Mouse (Mus musculus) forebrain, embryonic 14.5 days (tissue): ENCODE measurements at regions not wholly inside any gene's neighbourhood (a gene's known extent, or its start where the extent isn't known, plus 50 kb on each side); places are given as distances from the start of the nearest gene placed in this dataset.

Experiments
- ATAC-seq: fragments of 200-750 bp; cut with Nextera tagmentation; 2 replicates; pipeline ENCODE4 v1.8.0; 2017; ENCODE audit warnings: mild to moderate bottlenecking, moderate library complexity
- DNase-seq: peaks from one replicate; pipeline ENCODE4 v3.0.0-alpha.2; 2015; ENCODE audit warnings: low spot score
- H3K27ac ChIP-seq: fragments of 300-500 bp; sonication (generic); 2 replicates; pipeline ENCODE4 v1.5.1; 2014; ENCODE audit warnings: low read depth, mild to moderate bottlenecking, control low read depth, low read length, moderate library complexity
- H3K27me3 ChIP-seq: fragments of 300-500 bp; sonication (generic); replicated peaks from 2 replicates; pipeline ENCODE4 v1.6.1; 2014; ENCODE audit warnings: low read length, control low read depth, mixed read lengths; ENCODE audit not compliant: control insufficient read depth, insufficient read depth
- H3K36me3 ChIP-seq: fragments of 300-500 bp; sonication (generic); 2 replicates; pipeline ENCODE4 v1.6.1; 2014; ENCODE audit warnings: low read length, control low read depth; ENCODE audit not compliant: control insufficient read depth, insufficient read depth
- H3K4me1 ChIP-seq: fragments of 300-500 bp; sonication (generic); 2 replicates; pipeline ENCODE4 v1.6.1; 2014; ENCODE audit warnings: antibody characterized with exemption, low read length, control low read depth; ENCODE audit not compliant: control insufficient read depth, insufficient read depth
- H3K4me2 ChIP-seq: fragments of 300-500 bp; sonication (generic); 2 replicates; pipeline ENCODE4 v1.6.1; 2014; ENCODE audit warnings: mild to moderate bottlenecking, control low read depth, low read length
- H3K4me3 ChIP-seq: fragments of 300-500 bp; sonication (generic); 2 replicates; pipeline ENCODE4 v1.5.1; 2014; ENCODE audit warnings: low read depth, low read length, control low read depth
- H3K9ac ChIP-seq: fragments of 300-500 bp; sonication (generic); 2 replicates; pipeline ENCODE4 v1.6.1; 2014; ENCODE audit warnings: mild to moderate bottlenecking, low read length, control low read depth, moderate library complexity
- H3K9me3 ChIP-seq: fragments of 300-500 bp; sonication (generic); replicated peaks from 2 replicates; pipeline ENCODE4 v1.6.1; 2016; ENCODE audit warnings: low read length, control low read depth, mixed read lengths; ENCODE audit not compliant: control insufficient read depth
- WGBS: fragments of 180-500 bp; shearing (Covaris S2); extraction: QIAGEN DNeasy Blood & Tissue Kit; methylation state at CpG from one replicate; pipeline ENCODE4 v1.1.7; 2014; 5-methylcytosine and 5-hydroxymethylcytosine counted together

GRCm38 (mm10) chr3:77800776-77801175 is 1485.5 kb downstream of the Rapgef2 start:
- no peak for ATAC-seq
- no peak overlapping the region for H3K27ac ChIP-seq
- H3K9ac ChIP-seq, result no peak overlapping the region
- no peaks in the 10 kb centered on the region for H3K36me3 ChIP-seq
- no peaks in the 10 kb centered on the region for H3K9me3 ChIP-seq
- no peaks in the 10 kb centered on the region for H3K4me1 ChIP-seq
- H3K27me3 ChIP-seq, result no peaks in the 10 kb centered on the region
- DNase-seq, result no peak
- H3K4me3 ChIP-seq, result no peak overlapping the region
- H3K4me2 ChIP-seq, result no peak overlapping the region
- WGBS, result 70% methylated on average over 2 of the region's 2 CpGs

DNA sequence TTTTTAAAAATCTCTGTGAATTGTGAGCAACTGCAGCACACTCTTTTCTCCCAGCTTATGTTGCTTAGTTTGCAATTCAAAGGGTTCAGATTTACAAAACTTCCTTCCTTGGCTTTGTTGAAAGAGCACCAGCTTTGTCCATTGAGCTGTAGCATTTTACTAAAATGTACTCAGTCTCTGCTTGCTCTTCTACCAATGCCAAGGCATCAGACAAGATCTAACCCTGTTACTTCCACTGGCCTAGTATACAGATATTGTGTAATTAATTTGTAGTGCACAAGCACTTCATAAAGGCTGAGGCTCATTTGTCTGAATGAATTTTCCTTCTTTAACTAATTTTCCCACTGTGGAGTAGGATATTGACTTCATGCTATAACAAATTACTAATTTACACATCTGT is 1504.5 kb downstream of the Rapgef2 start:
- DNase-seq (no peak), ATAC-seq (no peak)
- no peaks in the 10 kb centered on the region for H3K9me3 ChIP-seq
- H3K36me3 ChIP-seq, result no peaks in the 10 kb centered on the region
- no peak overlapping the region for H3K27ac ChIP-seq
- no peak overlapping the region for H3K4me2 ChIP-seq
- H3K27me3 ChIP-seq, result no peaks in the 10 kb centered on the region
- H3K4me1 ChIP-seq, result no peaks in the 10 kb centered on the region
- H3K4me3 ChIP-seq, result no peak overlapping the region
- H3K9ac ChIP-seq, result no peak overlapping the region

GRCm38 (mm10) chr3:77781332-77781731 is 1505.0 kb downstream of the Rapgef2 start:
- ATAC-seq, result no peak
- DNase-seq, result peak; percentile 22
- no peak overlapping the region for H3K27ac ChIP-seq

DNA sequence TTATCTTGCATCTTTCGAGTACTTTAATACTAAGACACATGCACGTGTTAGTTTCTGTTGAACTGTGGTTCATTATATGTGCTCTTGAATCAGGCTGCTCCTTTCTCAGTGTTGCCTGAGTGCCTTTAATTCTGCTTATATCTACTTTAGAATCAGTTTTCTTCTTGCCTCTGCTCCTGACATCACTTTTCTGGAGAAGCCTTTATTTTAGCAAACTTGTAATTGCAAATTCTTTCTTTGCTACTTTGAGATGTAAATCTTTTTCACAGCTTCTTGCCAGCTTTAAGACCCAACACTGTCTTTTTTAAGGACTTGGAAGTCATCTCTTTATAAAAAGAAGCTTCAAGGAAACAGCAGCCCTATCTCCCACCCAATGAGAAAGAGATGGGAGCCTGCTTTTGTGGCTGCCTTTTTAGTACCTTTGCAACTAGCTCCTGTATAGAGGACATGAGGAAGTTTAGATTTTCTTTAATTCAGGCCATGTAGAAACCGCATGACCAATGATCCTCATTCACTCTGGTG is 1527.4 kb downstream of the Rapgef2 start:
- no peak overlapping the region for H3K4me2 ChIP-seq
- 71% methylated on average over 3 of the region's 3 CpGs for WGBS
- no peaks in the 10 kb centered on the region for H3K36me3 ChIP-seq
- no peaks in the 10 kb centered on the region for H3K27me3 ChIP-seq
- ATAC-seq (no peak), DNase-seq (no peak)
- H3K9me3 ChIP-seq, result no peaks in the 10 kb centered on the region
- no peak overlapping the region for H3K27ac ChIP-seq
- no peak overlapping the region for H3K9ac ChIP-seq
- H3K4me3 ChIP-seq, result no peak overlapping the region
- H3K4me1 ChIP-seq, result no peaks in the 10 kb centered on the region

More at GRCm38 (mm10) chr3:77781332-77781731, 1505.0 kb downstream of the Rapgef2 start:
- H3K9ac ChIP-seq, result no peak overlapping the region
- H3K4me3 ChIP-seq, result no peak overlapping the region
- H3K36me3 ChIP-seq, result no peaks in the 10 kb centered on the region
- H3K4me1 ChIP-seq, result no peaks in the 10 kb centered on the region
- H3K27me3 ChIP-seq, result no peaks in the 10 kb centered on the region
- no peaks in the 10 kb centered on the region for H3K9me3 ChIP-seq
- no peak overlapping the region for H3K4me2 ChIP-seq

- H3K9ac ChIP-seq, result no peak overlapping the region
- no peaks in the 10 kb centered on the region for H3K9me3 ChIP-seq
- 79% methylated on average over 1 of the region's 1 CpGs for WGBS
- H3K27ac ChIP-seq, result no peak overlapping the region
- no peaks in the 10 kb centered on the region for H3K27me3 ChIP-seq
- no peaks in the 10 kb centered on the region for H3K36me3 ChIP-seq
- ATAC-seq, result no peak
- no peak for DNase-seq
- H3K4me3 ChIP-seq, result no peak overlapping the region
- H3K4me2 ChIP-seq, result no peak overlapping the region
- H3K4me1 ChIP-seq, result no peaks in the 10 kb centered on the region
Observed at GRCm38 (mm10) chr3:77758295-77758694, 1528.0 kb downstream of the Rapgef2 start.

DNA sequence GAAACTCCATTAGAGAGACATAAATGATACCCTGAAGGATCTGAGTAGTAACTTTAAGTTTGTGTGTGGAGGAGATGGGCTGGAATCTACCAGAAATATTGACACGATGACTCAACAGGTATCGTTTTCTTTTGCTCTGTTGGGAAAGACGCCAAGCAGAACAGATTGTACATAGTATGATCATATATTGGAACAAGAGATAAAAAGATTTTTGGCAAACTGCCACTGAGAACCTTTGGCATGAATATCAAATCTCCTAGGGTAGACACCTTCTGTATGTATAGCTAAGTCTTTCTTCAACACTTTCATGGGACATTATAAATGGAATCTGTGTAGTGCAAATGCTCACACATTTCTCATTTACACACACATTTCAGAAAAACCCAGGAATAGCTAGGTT is 1544.2 kb downstream of the Rapgef2 start:
- Histone ChIP-seq H3K36me3 (no peaks in the 10 kb centered on the region), H3K4me1 (no peaks in the 10 kb centered on the region), H3K27ac (no peak overlapping the region), H3K4me2 (no peak overlapping the region), H3K9ac (no peak overlapping the region), H3K9me3 (no peaks in the 10 kb centered on the region), H3K4me3 (no peak overlapping the region), H3K27me3 (no peaks in the 10 kb centered on the region)
- ATAC-seq (peak; percentile 55; the same call in 1 of the 2 replicates), DNase-seq (peak; percentile 62)
- WGBS, result 83% methylated on average over 3 of the region's 3 CpGs

DNA sequence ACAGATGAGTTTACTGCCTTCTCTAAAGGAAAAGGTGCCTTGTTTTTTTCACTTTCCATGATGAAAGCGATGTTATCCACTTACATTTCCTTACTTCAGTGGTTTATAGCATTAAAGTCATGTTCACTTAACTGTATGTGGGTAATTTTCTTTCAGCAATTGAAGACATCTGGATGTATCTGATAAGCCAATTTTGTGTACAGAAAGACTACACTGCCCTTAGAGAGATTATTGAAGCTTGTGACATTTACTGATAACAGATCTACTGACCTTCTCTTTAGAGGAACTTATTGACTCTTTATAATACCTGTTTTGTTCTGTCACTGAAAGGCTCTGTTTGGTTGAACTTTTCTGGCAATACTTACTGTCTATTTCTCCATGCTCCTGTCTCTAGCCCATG is 1568.5 kb downstream of the Rapgef2 start:
- DNase-seq (no peak), ATAC-seq (no peak)
- H3K27ac ChIP-seq, result no peak overlapping the region
- no peaks in the 10 kb centered on the region for H3K36me3 ChIP-seq
- no peaks in the 10 kb centered on the region for H3K4me1 ChIP-seq
- H3K4me3 ChIP-seq, result no peak overlapping the region
- H3K27me3 ChIP-seq, result no peaks in the 10 kb centered on the region
- no peak overlapping the region for H3K4me2 ChIP-seq
- WGBS, result 90% methylated on average over 1 of the region's 1 CpGs
- no peak overlapping the region for H3K9ac ChIP-seq
- no peaks in the 10 kb centered on the region for H3K9me3 ChIP-seq

DNA sequence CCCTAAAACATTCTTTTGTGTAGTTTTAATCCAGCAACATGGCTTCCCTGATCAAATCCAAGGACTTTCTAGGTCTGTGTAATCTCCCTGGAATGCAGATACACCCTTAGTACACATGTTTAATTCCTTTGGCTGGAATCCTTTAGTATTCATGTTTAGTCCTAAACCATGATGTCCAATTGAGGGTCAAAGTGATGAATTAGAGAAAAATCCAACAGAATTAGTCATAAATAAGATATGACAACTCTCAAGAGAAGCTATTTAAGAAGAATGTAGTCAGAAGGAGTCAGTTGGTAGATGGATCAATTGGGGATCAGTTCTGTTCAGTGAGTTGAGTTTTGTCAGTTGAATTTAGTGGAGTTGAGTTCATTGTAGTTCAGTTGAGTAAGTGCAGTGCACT is 1590.7 kb downstream of the Rapgef2 start:
- H3K9me3 ChIP-seq, result no peaks in the 10 kb centered on the region
- ATAC-seq, result no peak
- H3K4me2 ChIP-seq, result no peak overlapping the region
- H3K36me3 ChIP-seq, result no peaks in the 10 kb centered on the region
- H3K4me3 ChIP-seq, result no peak overlapping the region
- no peaks in the 10 kb centered on the region for H3K4me1 ChIP-seq
- DNase-seq, result no peak
- no peaks in the 10 kb centered on the region for H3K27me3 ChIP-seq
- no peak overlapping the region for H3K9ac ChIP-seq
- H3K27ac ChIP-seq, result no peak overlapping the region

DNA sequence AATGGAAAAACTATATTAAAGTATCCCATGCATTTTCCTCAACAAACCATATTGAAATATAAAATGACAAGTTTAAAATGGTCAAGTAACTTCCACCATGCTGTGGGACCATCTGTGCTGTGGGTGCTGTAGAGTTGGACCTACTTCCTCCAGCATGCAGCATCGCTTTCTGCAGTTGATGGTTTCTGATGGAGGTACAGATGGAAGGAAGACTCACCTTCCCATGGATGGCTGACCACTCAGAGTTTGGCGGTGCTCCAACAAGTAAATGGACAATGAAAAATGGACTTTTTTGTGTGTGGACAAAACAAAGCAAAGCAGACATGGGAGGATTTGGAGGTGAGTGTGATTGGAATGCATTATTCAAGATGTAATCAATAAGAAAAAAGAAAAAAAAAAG is 1592.3 kb downstream of the Fstl5 start:
- WGBS, result 100% methylated on average over 2 of the region's 2 CpGs
- Histone ChIP-seq H3K4me2 (no peak overlapping the region), H3K27me3 (no peaks in the 10 kb centered on the region), H3K9me3 (no peaks in the 10 kb centered on the region), H3K4me3 (no peak overlapping the region), H3K27ac (no peak overlapping the region), H3K36me3 (no peaks in the 10 kb centered on the region), H3K4me1 (no peaks in the 10 kb centered on the region), H3K9ac (no peak overlapping the region)
- ATAC-seq, result no peak
- no peak for DNase-seq
